Mouse (Mus musculus) forebrain, embryonic 16.5 days (tissue): ENCODE measurements at regions not wholly inside any gene's neighbourhood (a gene's known extent, or its start where the extent isn't known, plus 50 kb on each side); places are given as distances from the start of the nearest gene placed in this dataset.

Experiments
- ATAC-seq: fragments of 200-750 bp; cut with Nextera tagmentation; 2 replicates; pipeline ENCODE4 v1.8.0; 2017; ENCODE audit warnings: mild to moderate bottlenecking, moderate library complexity
- H3K27ac ChIP-seq: fragments of 300-500 bp; sonication (generic); 2 replicates; pipeline ENCODE4 v1.5.1; 2014; ENCODE audit warnings: low read length, control low read depth
- H3K27me3 ChIP-seq: fragments of 300-500 bp; sonication (generic); replicated peaks from 2 replicates; pipeline ENCODE4 v1.6.1; 2014; ENCODE audit warnings: low read length; ENCODE audit not compliant: control insufficient read depth, insufficient read depth
- H3K36me3 ChIP-seq: fragments of 300-500 bp; sonication (generic); 2 replicates; pipeline ENCODE4 v1.6.1; 2014; ENCODE audit not compliant: control insufficient read depth, insufficient read depth
- H3K4me1 ChIP-seq: fragments of 300-500 bp; sonication (generic); replicated peaks from 2 replicates; pipeline ENCODE4 v1.6.1; 2014; ENCODE audit warnings: low read length; ENCODE audit not compliant: control insufficient read depth, insufficient read depth
- H3K4me2 ChIP-seq: fragments of 300-500 bp; sonication (generic); 2 replicates; pipeline ENCODE4 v1.6.1; 2014; ENCODE audit warnings: mild to moderate bottlenecking, low read length, control low read depth
- H3K4me3 ChIP-seq: fragments of 300-500 bp; sonication (generic); replicated peaks from 2 replicates; pipeline ENCODE4 v1.5.1; 2014; ENCODE audit warnings: mild to moderate bottlenecking, low read length, control low read depth
- H3K9ac ChIP-seq: fragments of 300-500 bp; sonication (generic); replicated peaks from 2 replicates; pipeline ENCODE4 v1.6.1; 2014; ENCODE audit warnings: low read depth, low read length, control low read depth
- H3K9me3 ChIP-seq: fragments of 300-500 bp; sonication (generic); 2 replicates; pipeline ENCODE4 v1.6.1; 2016; ENCODE audit warnings: low read length; ENCODE audit not compliant: control insufficient read depth
- WGBS: fragments of 180-500 bp; shearing (Covaris S2); extraction: QIAGEN DNeasy Blood & Tissue Kit; methylation state at CpG from one replicate; pipeline ENCODE4 v1.1.7; 2014; 5-methylcytosine and 5-hydroxymethylcytosine counted together

DNA sequence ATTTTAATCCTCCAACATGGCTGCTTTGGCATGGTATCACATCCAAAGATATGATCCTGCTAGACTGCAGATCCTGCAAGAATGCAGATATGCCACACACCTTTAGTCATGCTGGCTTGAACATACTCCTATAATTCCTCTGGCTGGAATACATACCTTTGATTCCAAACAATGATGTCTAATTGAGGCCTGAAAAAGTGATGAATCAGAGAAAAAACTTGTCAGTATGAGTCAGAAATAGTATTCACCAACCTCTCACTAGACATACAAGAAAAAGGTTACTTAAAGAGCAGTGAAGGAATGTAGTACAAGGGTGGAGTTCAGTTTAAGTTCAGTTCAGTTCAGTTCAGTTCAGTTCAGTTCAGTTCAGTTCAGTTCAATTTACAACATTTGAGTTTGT lies 214.5 kb upstream of the Sema3a start:
- H3K9ac ChIP-seq: no peak overlapping the region
- H3K4me1 ChIP-seq: no peaks in the 10 kb centered on the region
- no peak overlapping the region for H3K4me2 ChIP-seq
- no peak for ATAC-seq
- H3K27me3 ChIP-seq: no peaks in the 10 kb centered on the region
- no peak overlapping the region for H3K27ac ChIP-seq
- no peaks in the 10 kb centered on the region for H3K9me3 ChIP-seq
- no peak overlapping the region for H3K4me3 ChIP-seq
- H3K36me3 ChIP-seq: no peaks in the 10 kb centered on the region

- Histone ChIP-seq H3K9me3 (no peaks in the 10 kb centered on the region), H3K36me3 (no peaks in the 10 kb centered on the region), H3K27ac (no peak overlapping the region), H3K9ac (no peak overlapping the region), H3K4me2 (no peak overlapping the region), H3K27me3 (no peaks in the 10 kb centered on the region), H3K4me3 (no peak overlapping the region), H3K4me1 (no peaks in the 10 kb centered on the region)
- WGBS: 74% methylated on average over 1 of the region's 1 CpGs
- ATAC-seq: no peak
Measured at GRCm38 (mm10) chr5:12914395-12914794, 210.8 kb upstream of the Sema3a start.

DNA sequence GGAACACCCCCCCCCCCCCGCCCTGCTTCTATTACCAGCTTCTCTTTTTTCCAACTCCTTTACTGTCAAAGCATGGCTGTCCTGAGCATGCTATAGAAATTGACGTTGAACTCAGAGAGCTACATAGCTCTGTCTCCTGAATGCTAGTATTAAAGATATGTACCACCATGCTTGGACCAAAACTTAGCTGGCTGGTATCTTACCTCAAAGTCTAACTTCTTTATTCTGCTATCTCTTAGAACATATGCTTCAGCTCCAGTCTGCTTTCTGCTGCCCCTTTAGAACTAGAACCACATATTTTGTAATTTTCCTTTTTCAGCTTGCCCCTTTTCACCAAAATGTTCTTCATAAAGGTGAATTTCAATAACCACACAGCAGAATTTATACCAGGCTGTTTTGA lies 205.9 kb upstream of the Sema3a start:
- H3K4me3 ChIP-seq: no peak overlapping the region
- H3K27ac ChIP-seq: no peak overlapping the region
- H3K4me2 ChIP-seq: no peak overlapping the region
- H3K9me3 ChIP-seq: no peaks in the 10 kb centered on the region
- H3K4me1 ChIP-seq: no peaks in the 10 kb centered on the region
- 92% methylated on average over 2 of the region's 2 CpGs for WGBS
- H3K9ac ChIP-seq: no peak overlapping the region
- ATAC-seq: no peak
- no peaks in the 10 kb centered on the region for H3K27me3 ChIP-seq
- H3K36me3 ChIP-seq: no peaks in the 10 kb centered on the region

DNA sequence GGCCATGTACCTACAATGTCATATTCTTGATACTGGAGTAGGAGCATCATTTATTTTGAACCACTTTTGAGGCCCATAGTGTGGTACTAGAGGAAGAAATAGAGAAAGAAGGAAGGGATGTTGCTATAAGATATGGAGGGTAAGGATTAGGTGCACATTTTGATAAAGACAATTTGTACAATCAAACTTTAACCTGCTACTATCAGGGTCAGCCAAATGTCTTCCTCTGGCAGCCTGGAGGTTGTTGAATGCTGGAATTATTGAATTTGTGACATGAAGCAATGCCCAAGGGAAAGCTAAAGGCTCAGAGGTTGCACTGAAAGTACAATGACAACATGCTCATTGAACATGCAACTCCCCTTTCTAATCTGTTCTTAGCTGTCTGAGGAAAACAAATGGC lies 202.3 kb upstream of the Sema3a start:
- H3K4me1 ChIP-seq: no peaks in the 10 kb centered on the region
- no peaks in the 10 kb centered on the region for H3K27me3 ChIP-seq
- no peaks in the 10 kb centered on the region for H3K36me3 ChIP-seq
- no peak overlapping the region for H3K9ac ChIP-seq
- no peaks in the 10 kb centered on the region for H3K9me3 ChIP-seq
- no peak for ATAC-seq
- no peak overlapping the region for H3K4me2 ChIP-seq
- no peak overlapping the region for H3K27ac ChIP-seq
- no peak overlapping the region for H3K4me3 ChIP-seq

DNA sequence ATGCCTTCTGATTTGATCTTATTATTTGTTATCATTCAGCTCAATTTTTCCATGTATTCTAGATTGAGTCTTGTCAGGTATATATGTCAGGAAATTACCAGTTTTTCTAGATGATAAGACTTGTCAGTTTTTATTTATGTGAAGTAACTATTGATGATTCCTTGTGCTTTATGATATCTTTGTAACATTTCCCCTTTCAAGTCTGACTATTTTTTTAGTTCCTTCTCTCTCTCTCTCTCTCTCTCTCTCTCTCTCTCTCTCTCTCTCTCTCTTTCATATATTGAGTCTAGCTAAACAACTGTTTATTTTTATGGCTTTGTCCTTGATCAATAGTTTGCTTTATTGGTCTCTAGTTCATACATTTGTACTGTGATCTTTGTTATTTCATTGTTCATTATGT lies 199.7 kb upstream of the Sema3a start:
- Histone ChIP-seq H3K36me3 (no peaks in the 10 kb centered on the region), H3K9ac (no peak overlapping the region), H3K27ac (no peak overlapping the region), H3K27me3 (no peaks in the 10 kb centered on the region), H3K4me2 (no peak overlapping the region), H3K4me1 (no peaks in the 10 kb centered on the region), H3K4me3 (no peak overlapping the region), H3K9me3 (no peaks in the 10 kb centered on the region)
- ATAC-seq: no peak

- Histone ChIP-seq H3K4me2 (no peak overlapping the region), H3K36me3 (no peaks in the 10 kb centered on the region), H3K9ac (no peak overlapping the region), H3K9me3 (no peaks in the 10 kb centered on the region), H3K4me1 (no peaks in the 10 kb centered on the region), H3K27ac (no peak overlapping the region), H3K4me3 (no peak overlapping the region), H3K27me3 (no peaks in the 10 kb centered on the region)
- 84% methylated on average over 8 of the region's 8 CpGs for WGBS
- ATAC-seq: no peak
Measured at GRCm38 (mm10) chr5:12926289-12926688, 198.9 kb upstream of the Sema3a start.

DNA sequence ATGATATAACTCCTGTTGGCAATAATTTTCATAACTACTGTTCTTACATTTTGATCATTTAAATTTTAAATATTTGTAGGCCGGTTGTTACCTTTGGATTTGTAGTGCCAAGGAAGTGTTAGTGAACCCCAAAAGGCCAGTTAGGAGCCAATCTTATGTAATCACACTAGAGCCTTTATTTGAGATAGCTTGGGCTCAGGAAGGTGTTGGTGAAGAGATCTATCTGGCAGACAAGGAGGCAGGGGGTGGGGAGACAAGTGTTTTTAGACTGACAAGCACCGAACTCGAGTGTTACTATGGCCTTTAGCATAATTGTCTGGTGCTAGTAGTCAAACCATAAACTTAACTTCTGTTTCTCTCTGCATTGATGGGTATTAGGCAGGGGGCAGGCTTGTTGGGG lies 198.0 kb upstream of the Sema3a start:
- no peak for ATAC-seq
- Histone ChIP-seq H3K27me3 (no peaks in the 10 kb centered on the region), H3K4me3 (no peak overlapping the region), H3K9ac (no peak overlapping the region), H3K36me3 (no peaks in the 10 kb centered on the region), H3K4me1 (no peaks in the 10 kb centered on the region), H3K27ac (no peak overlapping the region), H3K9me3 (no peaks in the 10 kb centered on the region), H3K4me2 (no peak overlapping the region)
- 93% methylated on average over 3 of the region's 3 CpGs for WGBS

DNA sequence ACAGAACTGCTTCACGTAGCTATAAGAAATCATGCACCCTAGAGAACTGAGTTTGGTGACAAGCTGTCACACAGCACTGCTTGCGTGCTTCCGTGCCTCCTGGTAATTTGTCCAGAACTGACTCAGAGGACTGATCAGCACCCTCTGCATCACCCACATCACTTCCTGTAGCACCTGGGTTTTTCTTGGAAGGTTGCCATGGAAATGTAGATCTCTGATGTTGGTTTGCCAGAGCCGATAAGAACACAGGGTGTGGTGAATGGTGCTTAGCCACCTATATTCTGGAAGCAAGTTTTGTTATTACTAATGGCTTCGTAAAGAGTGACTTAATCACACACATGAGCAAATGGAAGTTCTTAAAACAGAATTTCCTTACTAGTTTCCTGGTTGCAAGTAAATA lies 188.2 kb upstream of the Sema3a start:
- H3K36me3 ChIP-seq: no peaks in the 10 kb centered on the region
- no peaks in the 10 kb centered on the region for H3K9me3 ChIP-seq
- no peaks in the 10 kb centered on the region for H3K27me3 ChIP-seq
- no peak overlapping the region for H3K4me3 ChIP-seq
- H3K27ac ChIP-seq: no peak overlapping the region
- ATAC-seq: no peak
- no peaks in the 10 kb centered on the region for H3K4me1 ChIP-seq
- 75% methylated on average over 5 of the region's 5 CpGs for WGBS
- H3K4me2 ChIP-seq: no peak overlapping the region
- no peak overlapping the region for H3K9ac ChIP-seq

GRCm38 (mm10) chr5:12938162-12938852 lies 186.9 kb upstream of the Sema3a start:
- no peaks in the 10 kb centered on the region for H3K36me3 ChIP-seq
- H3K4me2 ChIP-seq: no peak overlapping the region
- no peak overlapping the region for H3K4me3 ChIP-seq
- H3K9ac ChIP-seq: no peak overlapping the region
- 36% methylated on average over 2 of the region's 2 CpGs for whole genome bisulfite sequencing
- no peaks in the 10 kb centered on the region for H3K4me1 ChIP-seq
- no peaks in the 10 kb centered on the region for H3K9me3 ChIP-seq
- no peak overlapping the region for H3K27ac ChIP-seq
- no peaks in the 10 kb centered on the region for H3K27me3 ChIP-seq
- peak; percentile 96 for ATAC-seq

- no peak for ATAC-seq
- no peak overlapping the region for H3K4me2 ChIP-seq
- no peaks in the 10 kb centered on the region for H3K36me3 ChIP-seq
- no peak overlapping the region for H3K4me3 ChIP-seq
- 80% methylated on average over 5 of the region's 5 CpGs for WGBS
- H3K9me3 ChIP-seq: no peaks in the 10 kb centered on the region
- no peaks in the 10 kb centered on the region for H3K4me1 ChIP-seq
- no peak overlapping the region for H3K9ac ChIP-seq
- no peaks in the 10 kb centered on the region for H3K27me3 ChIP-seq
- no peak overlapping the region for H3K27ac ChIP-seq
Measured at GRCm38 (mm10) chr5:12944554-12944953, 180.7 kb upstream of the Sema3a start.
